28 mouse cellular contexts compared by ENCODE assay signal in genomic region chr10:45957686-45958085, GRCm38 (mm10).
"Had no signal": no experiment of that assay in that cellular context is flagged by ENCODE, and none has a peak within 500 bp of the region (broad histone marks: within the 10 kb centered on the region; RNA-seq: fewer than 3 reads in every experiment).

No protein-coding gene starts in this region.

- H3K4me1 ChIP-seq: heart, embryonic 13.5 days; heart, embryonic 15.5 days; hindbrain, embryonic 13.5 days; hindbrain, embryonic 15.5 days; kidney, embryonic 15.5 days; limb, embryonic 10.5 days; limb, embryonic 12.5 days; liver, embryonic 13.5 days; liver, embryonic 15.5 days had no signal

- H3K9ac ChIP-seq: heart, embryonic 13.5 days; heart, embryonic 15.5 days; hindbrain, embryonic 13.5 days; hindbrain, embryonic 15.5 days; kidney, embryonic 15.5 days; limb, embryonic 12.5 days; liver, embryonic 13.5 days; liver, embryonic 15.5 days; liver, postnatal 0 days had no signal

- DNase-seq: gastrocnemius, adult 2 months; gastrocnemius, postnatal 10 days; gastrocnemius, postnatal 25 days; heart, adult 18-20 months; heart, postnatal 14 days; heart, postnatal 36 days; kidney, adult 11 months; kidney, adult 2 months; kidney, adult 9 months; kidney, postnatal 14 days; kidney, postnatal 36 days; liver; liver, embryonic 13.5 days; liver, postnatal 0 days had no signal

- H3K36me3 ChIP-seq: heart, embryonic 13.5 days; heart, embryonic 15.5 days; hindbrain, embryonic 13.5 days; hindbrain, embryonic 15.5 days; kidney, embryonic 15.5 days; limb, embryonic 10.5 days; limb, embryonic 12.5 days; liver, embryonic 13.5 days; liver, embryonic 15.5 days had no signal

- ATAC-seq: hindbrain, postnatal 0 days; intestine, embryonic 16.5 days; liver, postnatal 0 days had no signal

- H3K4me2 ChIP-seq: heart, embryonic 11.5 days; heart, embryonic 13.5 days; heart, embryonic 15.5 days; hindbrain, embryonic 13.5 days; hindbrain, embryonic 15.5 days; kidney, embryonic 15.5 days; limb, embryonic 12.5 days; liver, embryonic 13.5 days; liver, embryonic 15.5 days had no signal

- H3K4me3 ChIP-seq: gastrocnemius, adult 2 months; heart, embryonic 13.5 days; heart, embryonic 15.5 days; hindbrain, embryonic 13.5 days; hindbrain, embryonic 15.5 days; kidney, embryonic 15.5 days; layer of hippocampus, adult 2 months; left cerebral cortex, adult 2 months; limb, embryonic 10.5 days; limb, embryonic 12.5 days; liver, embryonic 13.5 days; liver, embryonic 15.5 days had no signal

- H3K9me3 ChIP-seq: heart, embryonic 13.5 days; heart, embryonic 15.5 days; hindbrain, embryonic 13.5 days; hindbrain, embryonic 15.5 days; kidney, embryonic 15.5 days; limb, embryonic 10.5 days; limb, embryonic 12.5 days; liver, embryonic 13.5 days; liver, embryonic 15.5 days had no signal

- H3K27me3 ChIP-seq: heart, embryonic 13.5 days; heart, embryonic 15.5 days; hindbrain, embryonic 13.5 days; hindbrain, embryonic 15.5 days; kidney, embryonic 15.5 days; limb, embryonic 12.5 days; liver, embryonic 13.5 days; liver, embryonic 15.5 days had no signal

- H3K27ac ChIP-seq: gastrocnemius, adult 2 months; heart, embryonic 13.5 days; heart, embryonic 15.5 days; hindbrain, embryonic 13.5 days; hindbrain, embryonic 15.5 days; hindbrain, postnatal 0 days; kidney, embryonic 15.5 days; kidney, postnatal 0 days; layer of hippocampus, adult 2 months; left cerebral cortex, adult 2 months; limb, embryonic 10.5 days; limb, embryonic 12.5 days; liver, embryonic 13.5 days; liver, embryonic 15.5 days had no signal
